Mouse (Mus musculus) R1 (cell line): ENCODE data around the gene Clec4n.
"Not testable (repeated sequence)": the region's sequence is repeated elsewhere in the genome, so short reads cannot be mapped to it uniquely, and the experiment has no call there.

ENCODE experiments used
- DNase-seq: peaks from one replicate; pipeline ENCODE4 v3.0.0-alpha.2; 2018; ENCODE audit warnings: low read depth, low spot score

Gene Clec4n

GRCm38 (mm10) chr6:123292751-123293400 lies 63.2 kb downstream of the Clec4n start:
- no peak for DNase-seq

GRCm38 (mm10) chr6:123293509-123293908 lies 63.9 kb downstream of the Clec4n start:
- DNase-seq = not testable (repeated sequence)
